ENCODE assay signal across 15 mouse cellular contexts in genomic region chr3:65407891-65408290, GRCm38 (mm10). TPM values are rescaled to one million over a fixed set of nuclear protein-coding genes. Genes with fewer than 3 reads are reported as not detected.
DNase-seq lines count a peak whose midpoint lies in the region.
"Had no signal": no experiment of that assay in that cellular context is flagged by ENCODE, and none has a peak within 500 bp of the region (broad histone marks: within the 10 kb centered on the region; RNA-seq: fewer than 3 reads in every experiment).

No protein-coding gene starts in this region.

- intact Hi-C loops in heart, postnatal 14 days (cut with DNase I), result no loop called here

- peak; percentile 51 for DNase-seq in heart, adult 11 months
- no peak for DNase-seq in heart, postnatal 14 days
- peak; percentile 60 for DNase-seq in 416B (ENCODE audit: low read depth)
- no peak for DNase-seq in spleen, postnatal 10 days (ENCODE audit: low spot score in 2 of 2)
- DNase-seq: adrenal gland, adult 2 months; adrenal gland, adult 8-10 months; adrenal gland, postnatal 10 days; adrenal gland, postnatal 14 days; adrenal gland, postnatal 25 days; adrenal gland, postnatal 36 days; B cell, adult 2 months; cerebellum, adult 11 months; cerebellum, adult 11-12 months; cerebellum, adult 18-20 months; cerebellum, adult 2 months had no signal

RNA-seq across cellular contexts. Expression of gene Ssr3, which starts 15.5 kb away (rescaled TPM):
- 100 to 1,000 TPM; 135 to 140 TPM for total RNA-seq in heart, postnatal 14 days (2021)

Comparison
In these comparisons a context has a peak if more than half of its experiments do, and no peak if none do; other contexts are left out.
1. DNase-seq: peak in heart, adult 11 months (single experiment) and 416B (single experiment); none in heart, postnatal 14 days (0 of 2) and spleen, postnatal 10 days (0 of 2).